Mouse (Mus musculus) mature B cell (primary cell): ENCODE results near the gene Rbms3.

Experiments
- in situ Hi-C: fragments of 300-500 bp; cut with MboI; formaldehyde crosslinking; loops from 2 replicates; pipeline ENCODE4 v1.14.3; 2019

The Rbms3 gene

DNA sequence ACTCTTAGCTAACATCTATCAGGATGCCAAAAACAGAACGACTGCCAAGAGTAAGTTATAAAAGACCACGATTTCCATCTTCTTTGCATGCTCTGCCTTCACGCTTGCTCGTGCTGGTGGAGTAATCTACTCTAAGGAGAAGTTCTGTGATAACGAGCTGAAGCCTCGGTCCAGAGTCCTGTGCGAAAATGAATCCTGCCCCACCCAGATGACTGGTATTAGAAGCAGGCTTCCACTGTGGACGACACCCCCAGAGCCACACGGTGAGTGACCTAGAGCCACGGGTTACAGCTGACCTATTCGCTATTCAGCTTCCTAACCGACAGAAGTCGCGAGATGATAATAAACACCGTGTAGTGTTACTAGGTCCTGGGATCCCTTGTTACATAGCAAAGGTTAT, 730.3 kb downstream of the Rbms3 start:
- in situ Hi-C loops: no loop called here

DNA sequence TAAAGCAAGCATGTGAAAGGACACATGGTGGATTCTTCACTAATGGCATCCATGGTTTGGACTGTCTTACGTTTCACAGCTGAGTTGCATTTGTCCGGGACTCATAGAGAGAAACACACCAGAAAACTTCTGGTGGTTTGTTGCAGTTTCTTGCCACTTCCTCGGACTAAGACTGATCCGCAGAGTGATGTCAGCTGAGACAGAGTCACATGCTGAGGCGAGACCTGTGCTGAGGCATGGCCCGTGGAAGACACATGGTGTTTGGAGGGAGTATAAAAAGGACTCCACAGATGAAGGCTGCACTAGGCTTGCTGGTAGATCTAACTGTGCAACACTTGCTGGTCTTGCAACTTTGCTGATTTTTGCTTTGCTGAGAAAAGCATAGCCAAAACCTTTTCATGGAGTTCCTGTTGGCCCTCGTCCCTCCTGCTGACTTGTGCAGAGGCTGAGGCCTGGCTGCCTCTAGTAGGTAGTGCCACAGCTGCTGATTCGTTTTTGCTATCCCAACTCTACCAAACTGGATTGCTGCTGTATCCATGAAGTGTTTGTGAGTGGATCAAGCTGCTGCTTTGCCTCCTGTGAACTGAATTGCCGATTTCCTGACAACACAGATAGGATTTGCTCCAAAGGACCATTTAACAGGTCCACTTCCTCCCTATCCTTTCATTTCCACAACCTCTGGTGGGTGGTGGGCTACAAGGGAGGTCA, 742.6 kb downstream of the Rbms3 start:
- in situ Hi-C loops: no loop called here

DNA sequence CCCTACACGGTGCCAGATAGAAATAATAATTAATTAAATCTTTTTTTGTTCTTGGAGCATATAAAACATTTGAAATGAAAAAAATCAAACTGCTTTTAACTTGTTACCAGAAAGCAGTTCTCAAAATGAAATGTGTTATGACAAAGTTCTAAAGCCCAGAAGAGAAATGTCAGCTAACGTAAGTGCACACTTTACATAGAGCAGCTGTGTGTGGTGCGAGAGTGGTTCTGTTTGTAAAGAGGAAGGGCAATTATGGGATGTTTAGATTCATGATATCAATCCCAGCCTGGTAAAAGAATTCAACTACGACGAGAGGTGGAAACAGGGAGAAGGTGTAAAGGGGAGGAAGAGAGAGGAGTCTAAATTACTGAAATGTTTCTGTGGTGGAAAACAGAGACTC, 744.1 kb downstream of the Rbms3 start:
- in situ Hi-C loops: no loop called here

DNA sequence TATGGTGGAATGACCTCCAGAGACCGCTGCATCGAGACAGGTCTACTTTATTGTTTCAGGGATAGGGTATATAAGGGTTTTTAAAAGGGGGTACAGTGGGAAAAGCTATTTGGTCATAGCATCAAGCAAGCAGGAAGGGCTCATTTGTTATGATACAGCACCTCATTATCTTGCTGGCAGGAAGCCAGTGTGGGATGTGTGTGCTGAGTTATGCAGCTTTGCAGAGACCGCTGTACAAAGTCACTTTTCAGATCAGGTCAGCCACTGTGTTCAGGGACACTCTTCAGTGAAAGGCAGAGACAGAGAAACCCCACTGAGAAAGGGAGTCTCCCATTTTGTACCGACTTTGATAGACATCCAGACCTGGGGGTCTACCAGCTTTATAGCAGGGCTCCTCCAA, 749.2 kb downstream of the Rbms3 start:
- in situ Hi-C loops: no loop called here

DNA sequence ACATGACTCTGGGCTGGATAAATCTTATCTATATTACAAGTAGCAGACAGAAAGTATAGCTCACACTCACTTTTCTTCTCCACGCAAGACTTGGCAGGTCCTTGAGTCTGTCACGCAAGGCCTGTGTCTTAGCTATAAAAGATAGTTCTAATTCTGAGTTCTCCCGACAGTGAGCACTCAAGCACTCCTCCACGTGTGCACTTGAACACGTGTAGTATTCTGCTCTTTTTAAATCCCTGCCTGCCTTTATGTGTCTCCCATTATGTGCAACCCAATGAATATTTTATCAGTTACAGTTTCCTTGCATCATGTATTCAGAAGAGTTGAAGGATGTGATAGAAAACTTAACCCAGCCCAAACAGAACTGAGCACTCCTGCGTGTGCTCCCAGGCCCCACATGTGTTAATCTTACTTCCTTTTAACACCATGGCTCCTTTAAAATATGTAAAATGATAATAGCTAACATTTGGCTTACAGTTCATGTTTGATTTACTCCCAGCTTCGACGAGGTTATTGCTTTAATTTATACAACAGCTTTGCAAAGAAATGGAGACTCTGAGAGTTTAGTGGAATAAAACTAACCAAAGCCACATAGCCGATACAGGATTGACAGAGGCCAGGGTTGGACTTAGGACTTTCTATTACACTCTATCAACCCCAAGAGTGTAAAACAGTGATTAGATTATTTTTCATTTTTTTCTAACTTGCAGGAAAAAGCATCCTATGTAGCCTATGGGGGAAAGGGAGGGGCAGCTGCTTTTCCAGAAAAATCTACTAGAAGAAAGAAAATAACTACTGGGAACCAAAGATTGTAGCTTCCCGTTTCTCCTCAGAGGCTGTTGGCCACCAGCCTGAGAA, 749.9 kb downstream of the Rbms3 start:
- in situ Hi-C loops: no loop called here

DNA sequence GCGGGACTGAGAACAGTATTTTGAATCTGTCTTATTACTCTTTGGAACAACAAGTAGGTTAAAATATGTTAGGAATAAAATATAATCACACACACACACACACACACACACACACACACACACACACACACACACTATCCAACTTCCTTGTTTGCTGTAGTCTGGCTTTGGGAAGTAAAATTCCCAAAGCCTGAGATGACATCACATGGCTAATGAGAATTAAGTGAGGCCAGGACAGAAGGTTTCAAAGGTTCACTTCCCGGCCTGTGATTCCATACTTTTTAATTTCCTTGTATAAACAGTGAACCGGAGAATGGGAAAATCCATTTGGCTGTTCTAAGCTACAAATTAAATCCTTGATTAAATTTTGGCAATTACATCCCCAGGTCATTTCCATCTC, 752.9 kb downstream of the Rbms3 start:
- in situ Hi-C loops: no loop called here

DNA sequence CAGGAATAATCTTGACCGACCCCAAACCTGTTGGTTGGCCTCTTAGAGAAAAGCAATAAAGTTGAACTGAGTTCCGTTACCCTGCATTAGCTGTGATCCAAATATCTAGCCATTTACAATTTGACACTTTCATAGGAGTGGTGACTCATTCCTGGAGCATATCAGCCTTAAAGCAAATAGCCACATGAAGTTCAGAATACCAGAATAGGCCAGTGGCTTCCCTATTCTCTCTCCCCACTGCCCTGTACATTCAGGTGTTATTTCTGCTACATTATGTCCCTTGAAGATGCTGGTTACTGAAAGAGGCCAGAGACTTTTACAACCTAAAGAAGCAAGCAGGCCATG, 755.8 kb downstream of the Rbms3 start:
- in situ Hi-C loops: no loop called here

DNA sequence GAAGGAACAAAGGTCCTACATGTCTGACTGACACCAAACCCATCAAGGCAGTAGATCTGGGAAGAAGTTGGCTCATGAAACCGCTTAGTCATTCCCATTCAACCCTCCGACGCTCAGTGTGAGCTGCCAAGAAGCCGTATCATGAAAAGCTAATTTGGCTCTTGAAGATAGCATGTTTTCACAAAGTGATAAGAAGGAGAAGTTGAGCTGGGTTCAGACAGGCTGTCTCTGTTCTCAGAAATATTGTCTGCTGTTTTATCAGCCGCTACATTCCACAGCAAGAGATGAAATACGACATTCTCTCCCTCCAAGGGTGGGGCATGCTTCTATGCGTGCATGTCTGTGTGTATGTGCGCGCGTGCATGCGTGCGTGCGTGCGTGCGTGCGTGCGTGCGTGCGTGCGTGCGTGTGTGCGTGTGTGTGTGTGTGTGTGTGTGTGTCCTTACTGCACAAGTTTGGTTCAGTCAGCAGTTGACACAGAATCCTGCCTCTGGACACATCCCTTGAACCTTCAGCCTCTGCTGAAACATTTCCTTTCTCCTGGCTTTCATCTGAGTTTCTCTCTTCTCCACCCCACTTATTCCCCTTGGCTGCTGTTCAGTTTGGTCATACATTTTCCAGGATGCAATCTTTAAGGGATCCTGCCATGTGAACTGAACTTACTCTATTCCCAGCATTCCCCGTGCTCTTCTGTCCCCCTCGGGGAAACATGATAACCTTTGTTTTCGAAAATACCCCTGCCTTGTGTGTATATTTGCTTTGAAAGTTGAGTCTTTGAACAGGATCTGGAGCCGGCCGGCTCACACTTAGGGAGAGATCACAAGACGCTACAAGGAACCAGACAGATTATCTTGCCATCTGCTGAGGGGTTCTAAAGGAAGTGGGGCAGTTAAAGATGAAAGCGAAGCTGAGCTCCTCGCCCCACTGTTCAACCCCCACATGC, 756.4 kb downstream of the Rbms3 start:
- in situ Hi-C loops: no loop called here

DNA sequence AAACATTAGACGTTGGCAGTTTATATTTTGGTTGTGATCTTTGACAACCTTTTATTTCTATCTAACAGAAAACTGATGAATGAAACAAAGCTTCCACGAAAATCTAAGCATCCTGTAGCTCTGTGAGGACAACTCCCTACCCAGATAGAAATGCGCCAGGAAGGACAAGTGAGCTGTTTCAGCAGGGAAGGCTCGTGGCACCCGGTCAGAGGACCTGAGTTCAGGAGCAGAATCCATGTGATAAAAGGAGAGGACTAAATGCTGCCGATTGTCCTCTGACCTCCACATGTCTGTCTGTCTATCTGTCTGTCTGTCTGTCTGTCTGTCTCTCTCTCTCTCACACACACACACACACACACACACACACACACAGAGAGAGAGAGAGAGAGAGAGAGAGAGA, 757.4 kb downstream of the Rbms3 start:
- in situ Hi-C loops: no loop called here

DNA sequence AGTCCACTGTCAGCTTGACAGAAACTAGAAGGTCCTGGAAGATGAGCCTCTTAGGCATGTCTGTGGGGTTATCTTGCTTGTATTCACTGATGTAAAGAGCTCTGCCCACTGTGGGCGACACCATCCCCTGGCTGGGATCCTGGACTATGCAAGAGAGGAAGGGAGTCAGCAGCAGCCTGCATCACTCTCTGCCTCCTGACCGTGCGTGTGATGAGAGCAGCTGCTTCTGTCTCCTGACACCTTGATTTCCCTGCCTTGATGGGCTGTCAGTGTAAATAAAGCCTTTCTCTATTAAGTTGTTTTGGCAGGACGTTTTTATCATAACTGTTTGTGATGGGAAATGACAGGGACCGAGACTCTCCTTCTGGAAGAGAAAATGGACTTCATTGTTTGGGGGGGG, 758.1 kb downstream of the Rbms3 start:
- in situ Hi-C loops: no loop called here

DNA sequence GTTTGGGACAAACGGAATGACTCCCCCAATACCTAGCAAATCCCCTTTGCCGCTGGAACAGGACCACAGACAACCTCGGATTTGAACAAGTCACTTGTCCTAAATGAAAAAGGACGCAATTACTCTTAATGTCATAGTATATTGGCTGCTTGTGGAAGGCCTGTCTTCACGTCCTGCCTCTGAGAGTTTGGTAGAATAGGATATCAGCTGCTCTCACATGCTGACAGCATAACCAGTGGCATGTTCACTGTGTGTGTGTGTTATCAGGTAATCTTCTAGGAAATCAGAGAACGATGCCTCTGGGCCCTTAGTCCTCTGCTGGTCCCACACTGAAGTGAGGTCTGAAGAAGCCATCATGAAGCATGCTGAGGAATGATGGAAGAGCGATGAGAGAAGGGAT, 763.7 kb downstream of the Rbms3 start:
- in situ Hi-C loops: no loop called here

DNA sequence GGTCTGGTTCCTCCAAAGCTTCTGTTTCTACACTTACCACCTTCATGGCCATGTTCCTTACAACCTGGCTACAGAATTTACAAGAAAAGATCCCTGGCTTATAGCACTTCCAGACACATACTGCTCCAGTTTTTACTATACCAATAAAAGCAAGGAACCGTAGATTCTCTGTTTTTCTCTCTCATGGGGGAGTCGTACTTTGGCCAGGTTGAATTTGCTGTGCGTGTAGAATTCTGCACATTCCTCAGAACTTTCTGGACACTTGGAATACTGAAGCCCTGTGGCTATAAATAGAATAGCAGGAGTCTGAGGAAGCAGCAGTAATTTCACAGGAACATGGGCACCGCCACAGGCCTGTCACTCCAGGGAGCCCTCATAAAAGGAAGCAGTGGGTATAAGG, 766.1 kb downstream of the Rbms3 start:
- in situ Hi-C loops: no loop called here

DNA sequence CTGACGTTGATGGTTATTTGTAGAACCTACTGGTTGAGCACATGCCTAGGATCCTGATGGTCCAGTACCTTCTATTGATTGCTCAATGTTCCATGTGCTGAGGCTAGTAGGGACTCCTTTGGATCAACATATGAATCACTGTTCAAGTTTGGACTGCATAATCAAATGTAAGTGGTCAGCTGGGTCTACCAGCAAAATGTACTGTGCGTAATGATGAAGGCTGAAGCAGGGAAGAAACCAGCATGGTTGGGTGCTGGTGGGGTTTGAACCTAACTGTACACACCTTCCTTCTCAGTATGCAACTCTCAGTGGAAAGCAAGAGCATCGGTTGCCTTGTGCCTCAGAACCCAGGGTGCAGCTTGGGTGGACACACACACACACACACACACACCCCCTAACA, 767.4 kb downstream of the Rbms3 start:
- in situ Hi-C loops: no loop called here

DNA sequence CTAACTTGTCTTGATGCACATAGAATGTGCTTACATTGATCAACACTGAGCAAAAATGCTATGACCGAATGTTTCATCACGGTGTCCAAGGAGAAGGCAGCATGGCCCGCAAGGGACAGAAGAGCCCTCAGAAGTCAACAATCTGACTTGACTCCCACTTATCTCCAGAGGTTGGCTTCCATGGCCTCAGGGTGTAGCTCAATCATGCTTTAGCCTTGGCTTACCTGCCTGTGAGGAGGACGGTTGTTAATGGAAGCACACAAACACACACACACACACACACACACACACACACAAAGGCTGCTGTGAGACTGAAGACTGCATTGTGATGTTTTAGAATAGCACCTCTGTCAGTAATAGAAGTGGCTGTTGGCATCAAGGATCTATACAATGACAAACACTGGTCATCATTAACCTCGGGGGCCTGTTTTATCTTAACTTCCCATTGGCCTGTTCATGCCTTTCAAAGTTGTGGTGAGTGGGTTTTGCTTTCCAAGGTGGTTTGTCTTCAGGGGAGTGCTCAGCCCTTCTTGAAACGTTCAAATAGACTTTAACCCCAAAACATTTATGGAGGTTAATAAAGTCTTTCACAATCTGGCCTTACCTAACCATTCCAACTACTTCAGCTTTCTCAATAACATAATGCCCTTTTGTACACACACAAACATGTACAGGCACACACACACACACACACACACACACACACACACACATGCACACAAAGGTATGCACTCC, 771.7 kb downstream of the Rbms3 start:
- in situ Hi-C loops: no loop called here

DNA sequence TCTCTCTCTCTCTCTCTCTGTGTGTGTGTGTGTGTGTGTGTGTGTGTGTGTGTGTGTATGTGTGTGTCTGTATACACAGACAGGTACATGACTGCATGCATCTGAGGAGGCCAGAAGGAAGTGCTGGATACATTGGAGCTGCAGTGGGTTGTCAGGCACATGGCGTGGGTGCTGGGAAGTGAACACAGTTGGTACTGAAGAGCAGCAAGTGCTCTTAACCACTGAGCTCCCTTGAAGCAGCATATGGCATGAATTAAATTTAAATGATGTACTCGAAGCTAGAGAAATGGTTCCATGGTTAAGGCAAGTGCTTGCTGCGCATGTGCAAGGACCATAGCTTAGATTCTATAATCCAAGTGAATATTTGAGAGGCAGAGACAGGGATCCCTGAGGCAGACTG, 772.6 kb downstream of the Rbms3 start:
- in situ Hi-C loops: no loop called here

DNA sequence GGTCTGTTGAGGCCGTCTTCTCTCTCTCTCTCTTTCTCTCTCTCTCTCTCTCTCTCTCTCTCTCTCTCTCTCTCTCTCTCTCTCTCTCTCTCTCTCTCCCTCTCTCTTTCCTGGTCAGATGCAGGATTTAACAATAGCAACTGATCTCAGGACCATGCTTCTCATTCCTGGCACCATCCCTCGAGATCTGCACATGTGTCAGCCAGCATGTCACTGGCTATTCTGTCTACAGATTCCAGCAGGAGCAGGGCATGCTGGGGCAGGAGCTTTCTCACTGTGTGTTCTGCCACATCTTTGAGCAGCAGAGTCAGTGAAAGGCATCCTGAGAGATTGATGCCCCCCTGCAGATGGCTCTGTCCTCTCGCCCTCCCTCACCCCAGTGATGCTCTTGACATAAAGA, 774.0 kb downstream of the Rbms3 start:
- in situ Hi-C loops: no loop called here

DNA sequence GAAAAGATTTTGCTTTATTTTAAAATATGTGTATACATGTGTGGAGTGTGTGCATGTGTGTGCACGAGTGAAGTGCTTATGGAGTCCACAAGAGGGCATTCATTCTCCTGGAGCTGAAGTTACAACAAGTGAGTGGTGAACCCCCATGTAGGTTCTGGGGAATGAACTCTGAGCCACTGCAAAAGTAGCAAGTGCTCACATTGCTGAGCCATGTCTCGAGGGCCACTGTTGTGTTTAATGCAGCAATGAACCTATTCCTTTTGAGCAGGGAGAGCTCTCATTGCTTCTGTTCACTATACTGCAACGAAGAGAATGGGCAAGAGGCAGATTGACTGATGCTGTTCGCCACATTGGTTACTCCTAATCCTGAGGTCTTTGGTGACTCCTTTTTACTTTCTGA, 780.8 kb downstream of the Rbms3 start:
- in situ Hi-C loops: no loop called here

DNA sequence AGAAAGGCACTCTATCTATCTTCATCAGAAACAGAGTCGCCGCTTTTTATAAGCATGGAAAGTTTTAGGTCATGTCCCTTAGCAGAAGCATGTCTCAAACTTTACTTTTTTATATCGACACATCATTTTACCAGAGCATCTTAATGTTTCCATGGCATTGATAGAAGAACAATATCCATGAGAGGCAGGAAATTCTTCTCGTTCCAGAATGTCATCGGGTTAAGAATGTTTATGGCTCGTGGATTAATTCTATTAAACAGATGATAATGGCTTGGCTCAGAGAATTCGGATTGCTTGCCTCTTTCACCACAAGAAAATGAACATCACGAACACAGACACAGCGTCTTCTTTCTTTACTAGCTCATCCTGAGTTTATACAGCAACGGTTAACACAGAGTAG, 781.5 kb downstream of the Rbms3 start:
- in situ Hi-C loops: no loop called here

DNA sequence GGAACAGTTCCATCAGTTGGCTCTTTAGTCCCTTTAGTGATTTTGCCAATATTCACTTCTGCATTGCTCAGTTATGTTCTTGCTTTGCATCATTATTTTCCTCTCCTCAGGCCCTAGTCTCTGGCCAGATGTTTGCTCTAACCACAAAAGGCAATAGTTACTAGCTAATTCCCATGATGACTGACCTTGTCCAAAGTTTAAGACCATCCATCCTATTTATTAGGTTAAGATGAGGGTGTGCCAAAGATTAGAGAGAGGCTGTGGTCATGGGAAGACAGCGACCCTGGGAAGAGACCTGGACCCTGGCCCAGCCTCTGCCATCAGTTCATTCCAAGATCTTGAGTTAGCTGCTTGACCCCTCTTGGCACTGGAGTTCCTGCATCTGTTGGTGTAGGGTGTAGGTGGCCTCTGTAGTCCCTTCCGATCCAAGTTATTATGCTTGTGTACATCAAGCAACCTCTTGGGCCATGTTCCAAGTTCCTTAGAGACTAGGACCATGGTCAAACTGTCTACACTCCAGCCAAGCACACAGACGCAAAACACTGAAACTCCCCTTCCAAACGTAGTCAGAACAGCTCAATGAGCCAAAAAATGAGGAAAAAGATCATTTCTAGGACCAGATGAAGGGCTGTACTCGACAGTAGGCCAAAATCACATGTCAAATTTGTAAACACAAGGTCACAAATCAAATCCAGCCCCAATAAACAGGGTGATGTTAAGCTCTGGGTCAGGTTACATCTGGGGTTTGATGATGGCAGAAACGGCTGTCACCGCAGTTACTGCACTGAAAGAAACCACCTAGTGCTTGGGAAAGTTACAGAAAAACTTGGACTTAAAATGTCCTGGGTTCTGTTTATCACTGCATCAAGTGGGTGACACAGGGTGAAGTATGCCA, 782.2 kb downstream of the Rbms3 start:
- in situ Hi-C loops: no loop called here

DNA sequence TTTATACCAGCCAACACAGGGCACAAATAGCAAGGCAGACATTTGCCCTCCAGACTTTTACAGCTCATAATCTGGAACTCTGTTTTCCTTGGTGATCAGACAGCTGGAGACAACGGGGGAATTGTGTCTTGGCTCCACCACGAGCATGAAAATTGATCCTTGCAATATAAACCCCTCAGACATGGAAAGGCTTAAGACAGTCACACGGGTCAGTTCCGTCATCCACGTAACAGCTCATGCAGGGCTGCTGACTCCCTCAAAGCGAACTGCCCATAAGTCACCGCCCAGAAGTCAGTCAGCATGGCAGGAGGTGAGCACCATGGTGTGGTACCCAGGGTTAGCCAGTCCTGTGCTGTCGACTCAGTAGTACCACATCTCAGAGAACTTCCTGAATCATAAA, 794.8 kb downstream of the Rbms3 start:
- in situ Hi-C loops: no loop called here

DNA sequence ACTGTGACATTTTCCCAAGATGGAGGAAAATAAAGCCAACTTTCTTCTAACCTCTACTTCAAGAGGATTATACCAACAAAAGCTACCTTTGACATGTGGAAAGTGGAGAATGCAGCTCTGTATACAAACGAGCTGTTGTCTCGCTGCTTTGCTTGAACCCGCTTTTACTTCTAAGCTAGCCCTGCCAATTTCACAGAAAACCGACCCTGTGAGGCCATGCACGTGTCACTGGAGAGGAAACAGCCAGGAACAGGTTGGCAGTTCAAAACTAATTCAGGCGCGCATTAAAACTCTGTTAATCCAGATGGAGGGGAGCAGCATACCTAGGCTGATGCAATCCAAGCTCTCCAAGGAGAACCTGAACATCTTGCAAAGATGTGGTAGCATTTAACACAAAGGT, 796.0 kb downstream of the Rbms3 start:
- in situ Hi-C loops: no loop called here
